Mouse (Mus musculus) heart, postnatal 0 days (tissue): Measurements from ENCODE around the gene Chst7.

ENCODE experiments used
- CTCF ChIP-seq: IDR thresholded peaks from 2 replicates; pipeline ENCODE4 v1.5.1; 2016; ENCODE audit warnings: antibody characterized with exemption, control low read depth, low read depth
- EP300 ChIP-seq: IDR thresholded peaks from 2 replicates; pipeline ENCODE4 v1.6.1; 2016; ENCODE audit warnings: antibody characterized with exemption, low read depth

- TF ChIP-seq CTCF (peak; percentile 52), EP300 (no peak)
Observed at GRCm38 (mm10) chrX:20020942-20021341, 38.4 kb upstream of the Chst7 start.
